Mouse (Mus musculus): ENCODE data around the gene Zfp473.
"Not testable (repeated sequence)": the region's sequence is repeated elsewhere in the genome, so short reads cannot be mapped to it uniquely, and the experiment has no call there.

Gene Zfp473

GRCm38 (mm10) chr7:44722058-44722457, 28.8 kb downstream of the Zfp473 start:
- DNase-seq (ENCODE audit: low spot score) = no peak

- DNase-seq (ENCODE audit: low spot score) = no peak
Measured at GRCm38 (mm10) chr7:44709881-44710280, 41.0 kb downstream of the Zfp473 start.

- no peak for DNase-seq (ENCODE audit: low spot score)
Measured at GRCm38 (mm10) chr7:44708574-44708973, 42.3 kb downstream of the Zfp473 start, which contains the start of gene Izumo2. TSS of gene Izumo2 (plus strand) at chr7:44708742.

GRCm38 (mm10) chr7:44708093-44708492, 42.8 kb downstream of the Zfp473 start:
- not testable (repeated sequence) for DNase-seq (ENCODE audit: low spot score)

GRCm38 (mm10) chr7:44707169-44707675, 43.6 kb downstream of the Zfp473 start:
- DNase-seq (ENCODE audit: low spot score) = no peak

GRCm38 (mm10) chr7:44706322-44706721, 44.5 kb downstream of the Zfp473 start:
- no peak for DNase-seq (ENCODE audit: low spot score)

- DNase-seq (ENCODE audit: low spot score) = no peak
Measured at GRCm38 (mm10) chr7:44705086-44705485, 45.8 kb downstream of the Zfp473 start.

GRCm38 (mm10) chr7:44704363-44704762, 46.5 kb downstream of the Zfp473 start:
- no peak for DNase-seq (ENCODE audit: low spot score)

- DNase-seq (ENCODE audit: low spot score) = no peak
Measured at GRCm38 (mm10) chr7:44702985-44703384, 47.9 kb downstream of the Zfp473 start.

GRCm38 (mm10) chr7:44701921-44702320, 48.9 kb downstream of the Zfp473 start:
- DNase-seq (ENCODE audit: low spot score) = peak; percentile 39

- no peak for DNase-seq (ENCODE audit: low spot score)
Measured at GRCm38 (mm10) chr7:44697980-44698379, 52.9 kb downstream of the Zfp473 start.

- DNase-seq (ENCODE audit: low spot score) = peak; percentile 46
Measured at GRCm38 (mm10) chr7:44697191-44697710, 53.6 kb downstream of the Zfp473 start.

- no peak for DNase-seq (ENCODE audit: low spot score)
Measured at GRCm38 (mm10) chr7:44695223-44695622, 55.6 kb downstream of the Zfp473 start.

GRCm38 (mm10) chr7:44693427-44694175, 57.2 kb downstream of the Zfp473 start:
- DNase-seq (ENCODE audit: low spot score) = no peak

GRCm38 (mm10) chr7:44689331-44689730, 61.5 kb downstream of the Zfp473 start:
- no peak for DNase-seq (ENCODE audit: low spot score)

GRCm38 (mm10) chr7:44688890-44689289, 62.0 kb downstream of the Zfp473 start:
- DNase-seq (ENCODE audit: low spot score) = no peak

- no peak for DNase-seq (ENCODE audit: low spot score)
Measured at GRCm38 (mm10) chr7:44685531-44686402, 65.1 kb downstream of the Zfp473 start.

GRCm38 (mm10) chr7:44683656-44684055, 67.2 kb downstream of the Zfp473 start:
- DNase-seq (ENCODE audit: low spot score) = peak; percentile 46

All from adipocyte (in vitro differentiated cells).